Mouse (Mus musculus) T-cell, adult 2 months (primary cell): ENCODE data around the gene Aldh1l2.

Experiments used
- DNase-seq: peaks from one replicate; pipeline ENCODE4 v3.0.0; 2022; ENCODE audit warnings: low spot score

Aldh1l2 gene

DNA sequence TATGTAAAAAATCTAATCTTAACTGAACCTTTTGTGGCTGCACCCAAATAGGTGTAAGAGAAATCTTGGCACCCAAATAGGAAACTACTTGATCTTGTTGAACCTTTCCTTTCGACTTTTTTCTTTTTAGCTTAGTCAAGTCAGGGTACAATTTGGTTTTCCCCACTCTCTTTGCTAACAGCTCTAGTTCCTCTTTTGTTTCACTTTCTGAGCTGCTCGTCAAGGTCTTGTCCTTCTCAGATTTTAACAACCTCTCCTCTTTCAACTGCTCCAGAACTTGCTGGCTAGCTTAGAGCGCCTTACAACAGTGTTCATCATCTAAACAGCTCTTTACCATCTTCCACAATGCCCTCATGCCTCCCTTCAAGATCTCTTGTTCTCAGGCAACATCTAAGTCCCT lies 76.4 kb downstream of the Aldh1l2 start:
- no peak for DNase-seq

DNA sequence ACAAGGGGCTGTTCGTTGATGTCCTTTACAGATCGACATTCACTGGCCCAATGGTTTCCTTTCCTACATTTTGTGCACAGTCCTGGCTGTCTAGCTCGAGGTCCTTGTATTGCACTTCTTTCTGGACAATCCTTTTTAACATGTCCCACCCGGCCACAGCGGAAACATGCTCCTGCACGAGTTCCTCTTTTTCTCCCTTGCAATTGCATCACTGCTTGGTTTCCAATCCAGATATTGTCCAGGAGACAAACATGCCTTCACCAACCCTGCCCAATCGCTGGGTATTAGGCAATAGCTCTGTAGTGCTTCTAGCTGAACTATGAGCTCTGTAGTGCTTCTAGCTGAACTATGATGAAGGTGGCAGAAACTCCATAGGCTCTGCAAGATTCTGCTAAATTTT lies 85.4 kb downstream of the Aldh1l2 start:
- DNase-seq, result no peak
